Mouse (Mus musculus) liver, adult 2 months (tissue): ENCODE data around the gene Rnf207. TPM values are rescaled to one million over a fixed set of nuclear protein-coding genes. Genes with fewer than 3 reads are reported as not detected.

Experiments used
- DNase-seq: peaks from one replicate; pipeline ENCODE4 v3.0.0-alpha.2; 2011; ENCODE audit warnings: low read depth, low spot score; ENCODE audit errors: extremely low read depth
- H3K27ac ChIP-seq: fragments of 200-500 bp; replicated peaks from 2 replicates; pipeline ENCODE4 v1.5.1; 2012; ENCODE audit warnings: low read depth, mild to moderate bottlenecking, control low read depth, inconsistent platforms, low read length; ENCODE audit not compliant: insufficient read depth
- H3K27me3 ChIP-seq: fragments of 200-500 bp; 2 replicates; pipeline ENCODE4 v1.6.1; 2012; ENCODE audit warnings: mild to moderate bottlenecking, moderate library complexity, low read length, inconsistent platforms; ENCODE audit not compliant: control insufficient read depth, insufficient read depth
- H3K36me3 ChIP-seq: fragments of 200-500 bp; 2 replicates; pipeline ENCODE4 v1.6.1; 2012; ENCODE audit warnings: low read length, inconsistent platforms; ENCODE audit not compliant: control insufficient read depth, insufficient read depth
- H3K4me1 ChIP-seq: fragments of 200-500 bp; 2 replicates; pipeline ENCODE4 v1.6.1; 2011; ENCODE audit warnings: low read length; ENCODE audit not compliant: control insufficient read depth, insufficient read depth
- H3K4me3 ChIP-seq: fragments of 200-500 bp; 2 replicates; pipeline ENCODE4 v1.5.1; 2011; ENCODE audit warnings: low read depth, mild to moderate bottlenecking, control low read depth, low read length, moderate library complexity; ENCODE audit not compliant: insufficient read depth
- H3K79me2 ChIP-seq: fragments of 200-500 bp; 2 replicates; pipeline ENCODE4 v1.6.1; 2012; ENCODE audit warnings: inconsistent platforms, mild to moderate bottlenecking, low read length, moderate library complexity; ENCODE audit not compliant: control insufficient read depth, insufficient read depth
- H3K9ac ChIP-seq: fragments of 200-500 bp; 2 replicates; pipeline ENCODE4 v1.6.1; 2012; ENCODE audit warnings: low read depth, mild to moderate bottlenecking, control low read depth, inconsistent platforms, low read length
- CTCF ChIP-seq: fragments of 200-500 bp; IDR thresholded peaks from 2 replicates; pipeline ENCODE4 v1.5.1; 2011; ENCODE audit warnings: low read depth, low read length, control low read depth
- POLR2A ChIP-seq: fragments of 200-500 bp; IDR thresholded peaks from 2 replicates; pipeline ENCODE4 v1.6.1; 2011; ENCODE audit warnings: low read length, control low read depth; ENCODE audit not compliant: insufficient read depth; ENCODE audit errors: extremely low read depth
- WGBS: fragments of 180-500 bp; shearing (Covaris S2); methylation state at CpG from one replicate; pipeline ENCODE4 v1.1.7; 2018; 5-methylcytosine and 5-hydroxymethylcytosine counted together
- polyA plus RNA-seq: library from polyadenylated mRNA; depleted of rRNA; stranded (reverse); fragments of >200 nt; gene quantifications from 2 replicates; pipeline ENCODE4 v1.2.3, GENCODE M21; 2012
- total RNA-seq: library from RNA; depleted of rRNA; stranded (reverse); fragments of >200 nt; gene quantifications from 2 replicates; pipeline ENCODE4 v1.2.3, GENCODE M21; 2014

Rnf207 gene
- total and polyA plus RNA-seq, 2 experiments, result 0.13 TPM; not detected in 1

GRCm38 (mm10) chr4:152265791-152266190, 53.0 kb downstream of the Rnf207 start:
- H3K79me2 ChIP-seq, result no peaks in the 10 kb centered on the region
- peaks cover 7% of the 10 kb centered on the region for H3K4me1 ChIP-seq
- no peak overlapping the region for H3K4me3 ChIP-seq
- TF ChIP-seq CTCF (no peak), POLR2A (no peak)
- no peaks in the 10 kb centered on the region for H3K27me3 ChIP-seq
- DNase-seq, result no peak
- no peak overlapping the region for H3K27ac ChIP-seq
- 78% methylated on average over 5 of the region's 5 CpGs for WGBS
- H3K9ac ChIP-seq, result no peak overlapping the region
- H3K36me3 ChIP-seq, result no peaks in the 10 kb centered on the region

GRCm38 (mm10) chr4:152264867-152265568, 53.8 kb downstream of the Rnf207 start:
- Histone ChIP-seq H3K79me2 (no peaks in the 10 kb centered on the region), H3K4me3 (no peak overlapping the region), H3K9ac (no peak overlapping the region), H3K4me1 (peaks cover 7% of the 10 kb centered on the region), H3K27ac (no peak overlapping the region), H3K36me3 (no peaks in the 10 kb centered on the region), H3K27me3 (no peaks in the 10 kb centered on the region)
- 53% methylated on average over 9 of the region's 9 CpGs for WGBS
- TF ChIP-seq CTCF (peak; percentile 47; the same call in 1 of the 2 replicates), POLR2A (no peak)
- no peak for DNase-seq

GRCm38 (mm10) chr4:152264177-152264530, 54.6 kb downstream of the Rnf207 start:
- 46% methylated on average over 4 of the region's 4 CpGs for WGBS

GRCm38 (mm10) chr4:152263512-152264176, 55.1 kb downstream of the Rnf207 start:
- Histone ChIP-seq H3K27me3 (no peaks in the 10 kb centered on the region), H3K27ac (no peak overlapping the region), H3K79me2 (no peaks in the 10 kb centered on the region), H3K9ac (no peak overlapping the region), H3K4me1 (peaks cover 7% of the 10 kb centered on the region), H3K4me3 (no peak overlapping the region), H3K36me3 (no peaks in the 10 kb centered on the region)
- peak; percentile 49 for DNase-seq
- TF ChIP-seq CTCF, result no peak
- no peak for TF ChIP-seq POLR2A
- 51% methylated on average over 10 of the region's 10 CpGs for WGBS

More at GRCm38 (mm10) chr4:152264177-152264530, 54.6 kb downstream of the Rnf207 start:
- no peak overlapping the region for H3K4me3 ChIP-seq
- H3K36me3 ChIP-seq, result no peaks in the 10 kb centered on the region
- peaks cover 7% of the 10 kb centered on the region for H3K4me1 ChIP-seq
- no peaks in the 10 kb centered on the region for H3K27me3 ChIP-seq
- DNase-seq, result no peak
- no peaks in the 10 kb centered on the region for H3K79me2 ChIP-seq
- no peak overlapping the region for H3K9ac ChIP-seq
- H3K27ac ChIP-seq, result no peak overlapping the region
- TF ChIP-seq CTCF (no peak), POLR2A (no peak)

- no peaks in the 10 kb centered on the region for H3K36me3 ChIP-seq
- H3K27ac ChIP-seq, result no peak overlapping the region
- WGBS, result 81% methylated on average over 9 of the region's 9 CpGs
- H3K9ac ChIP-seq, result no peak overlapping the region
- no peaks in the 10 kb centered on the region for H3K79me2 ChIP-seq
- H3K4me1 ChIP-seq, result peaks cover 7% of the 10 kb centered on the region
- H3K27me3 ChIP-seq, result no peaks in the 10 kb centered on the region
- H3K4me3 ChIP-seq, result no peak overlapping the region
- TF ChIP-seq POLR2A (no peak), CTCF (no peak)
- DNase-seq, result no peak
Measured at GRCm38 (mm10) chr4:152263089-152263488, 55.7 kb downstream of the Rnf207 start.

GRCm38 (mm10) chr4:152262187-152262586, 56.6 kb downstream of the Rnf207 start:
- 78% methylated on average over 9 of the region's 9 CpGs for WGBS
- TF ChIP-seq CTCF (no peak), POLR2A (no peak)
- no peaks in the 10 kb centered on the region for H3K36me3 ChIP-seq
- H3K4me1 ChIP-seq, result peaks cover 7% of the 10 kb centered on the region
- no peak overlapping the region for H3K9ac ChIP-seq
- no peak overlapping the region for H3K4me3 ChIP-seq
- no peaks in the 10 kb centered on the region for H3K79me2 ChIP-seq
- H3K27me3 ChIP-seq, result no peaks in the 10 kb centered on the region
- H3K27ac ChIP-seq, result no peak overlapping the region
- DNase-seq, result no peak
